Mouse (Mus musculus) hindbrain, embryonic 12.5 days (tissue): Measurements from ENCODE around the gene Gemin2. TPM values are rescaled to one million over a fixed set of nuclear protein-coding genes. Genes with fewer than 3 reads are reported as not detected.
"Not testable (repeated sequence)": the region's sequence is repeated elsewhere in the genome, so short reads cannot be mapped to it uniquely, and the experiment has no call there.

Experiments
- ATAC-seq: fragments of 200-750 bp; cut with Nextera tagmentation; 2 replicates; pipeline ENCODE4 v1.8.0; 2017; ENCODE audit warnings: moderate TSS enrichment; ENCODE audit not compliant: low FRiP score
- H3K27ac ChIP-seq: fragments of 300-500 bp; sonication (generic); 2 replicates; pipeline ENCODE4 v1.5.1; 2016; ENCODE audit warnings: mild to moderate bottlenecking
- H3K27me3 ChIP-seq: fragments of 300-500 bp; sonication (generic); 2 replicates; pipeline ENCODE4 v1.6.1; 2016; ENCODE audit warnings: mild to moderate bottlenecking
- H3K36me3 ChIP-seq: fragments of 300-500 bp; sonication (generic); 2 replicates; pipeline ENCODE4 v1.6.1; 2016; ENCODE audit warnings: mild to moderate bottlenecking
- H3K4me1 ChIP-seq: fragments of 300-500 bp; sonication (generic); 2 replicates; pipeline ENCODE4 v1.6.1; 2016
- H3K4me2 ChIP-seq: fragments of 300-500 bp; sonication (generic); replicated peaks from 2 replicates; pipeline ENCODE4 v1.6.1; 2016; ENCODE audit warnings: mild to moderate bottlenecking
- H3K4me3 ChIP-seq: fragments of 300-500 bp; sonication (generic); 2 replicates; pipeline ENCODE4 v1.5.1; 2016; ENCODE audit warnings: mild to moderate bottlenecking
- H3K9ac ChIP-seq: fragments of 300-500 bp; sonication (generic); 2 replicates; pipeline ENCODE4 v1.6.1; 2016; ENCODE audit warnings: mild to moderate bottlenecking, moderate library complexity
- H3K9me3 ChIP-seq: fragments of 300-500 bp; sonication (generic); replicated peaks from 2 replicates; pipeline ENCODE4 v1.6.1; 2016; ENCODE audit warnings: mild to moderate bottlenecking
- WGBS: fragments of 180-500 bp; shearing (Covaris S2); methylation state at CpG from one replicate; pipeline ENCODE4 v1.1.7; 2016; 5-methylcytosine and 5-hydroxymethylcytosine counted together
- polyA plus RNA-seq: library from polyadenylated mRNA; unstranded; fragments of >200 nt; fragmentation: Nextera tagmentation; extraction: Ambion mirVana; gene quantifications from 2 replicates; pipeline ENCODE4 v1.2.1, GENCODE M21; 2016

The Gemin2 gene
- 21.9 and 22.0 TPM in 2 replicates for polyA plus RNA-seq

DNA sequence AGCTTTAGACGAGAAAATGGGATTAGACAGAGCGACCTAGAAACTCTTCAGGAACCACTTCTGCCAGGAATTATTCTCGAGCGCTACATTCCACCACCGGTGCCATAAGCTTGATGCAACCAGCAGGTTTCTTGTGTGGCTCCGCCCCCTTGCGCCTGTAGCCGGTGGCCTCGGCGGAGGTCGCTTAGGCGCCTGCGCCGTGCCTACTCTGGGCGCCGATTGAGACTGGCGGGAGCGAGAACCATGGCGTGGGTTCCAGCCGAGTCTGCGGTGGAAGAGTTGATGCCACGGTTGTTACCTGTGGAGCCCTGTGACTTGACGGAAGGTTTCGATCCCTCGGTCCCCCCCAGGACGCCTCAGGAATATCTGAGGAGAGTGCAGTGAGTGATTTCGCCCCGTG is at the start of gene Gemin2:
Gemin2 (plus strand) TSS at position 160 of the 400 bp plus-strand sequence.
- under 1% methylated on average over 28 of the region's 28 CpGs for WGBS

GRCm38 (mm10) chr12:58964583-58964982 is 48.6 kb upstream of the Gemin2 start:
- ATAC-seq: no peak
- peaks cover 45% of the 10 kb centered on the region for H3K36me3 ChIP-seq
- WGBS: 74% methylated on average over 4 of the region's 4 CpGs

More for the DNA sequence above, at the start of gene Gemin2:
- Histone ChIP-seq H3K36me3 (peaks cover 3% of the 10 kb centered on the region; the same call in 1 of the 2 replicates), H3K27ac (peak within 1 kb of the TSS; percentile 76), H3K4me3 (peak within 1 kb of the TSS; percentile 85), H3K9ac (peak within 1 kb of the TSS; percentile 64), H3K4me1 (peaks cover 13% of the 10 kb centered on the region), H3K9me3 (no peaks in the 10 kb centered on the region), H3K4me2 (peak within 1 kb of the TSS; percentile 66), H3K27me3 (no peaks in the 10 kb centered on the region)
- peak; percentile 61 for ATAC-seq

GRCm38 (mm10) chr12:58976966-58977365 is 36.2 kb upstream of the Gemin2 start:
- no peak for ATAC-seq

More at GRCm38 (mm10) chr12:58964583-58964982, 48.6 kb upstream of the Gemin2 start:
- H3K4me1 ChIP-seq: no peaks in the 10 kb centered on the region
- H3K4me2 ChIP-seq: no peak overlapping the region
- no peak overlapping the region for H3K4me3 ChIP-seq
- H3K9ac ChIP-seq: no peak overlapping the region
- no peaks in the 10 kb centered on the region for H3K9me3 ChIP-seq
- H3K27me3 ChIP-seq: no peaks in the 10 kb centered on the region
- no peak overlapping the region for H3K27ac ChIP-seq

GRCm38 (mm10) chr12:58981178-58981661 is 32.0 kb upstream of the Gemin2 start:
- peaks cover 64% of the 10 kb centered on the region for H3K36me3 ChIP-seq
- not testable (repeated sequence) for ATAC-seq, H3K9ac ChIP-seq, H3K27ac ChIP-seq, H3K4me3 ChIP-seq, H3K4me1 ChIP-seq, H3K9me3 ChIP-seq, H3K4me2 ChIP-seq, H3K27me3 ChIP-seq
- WGBS: 68% methylated on average over 6 of the region's 6 CpGs

More at GRCm38 (mm10) chr12:58976966-58977365, 36.2 kb upstream of the Gemin2 start:
- Histone ChIP-seq H3K27ac (no peak overlapping the region), H3K4me1 (no peaks in the 10 kb centered on the region), H3K27me3 (no peaks in the 10 kb centered on the region), H3K9ac (no peak overlapping the region), H3K36me3 (peaks cover 50% of the 10 kb centered on the region), H3K4me3 (no peak overlapping the region), H3K4me2 (no peak overlapping the region), H3K9me3 (no peaks in the 10 kb centered on the region)
- WGBS: 85% methylated on average over 2 of the region's 2 CpGs

DNA sequence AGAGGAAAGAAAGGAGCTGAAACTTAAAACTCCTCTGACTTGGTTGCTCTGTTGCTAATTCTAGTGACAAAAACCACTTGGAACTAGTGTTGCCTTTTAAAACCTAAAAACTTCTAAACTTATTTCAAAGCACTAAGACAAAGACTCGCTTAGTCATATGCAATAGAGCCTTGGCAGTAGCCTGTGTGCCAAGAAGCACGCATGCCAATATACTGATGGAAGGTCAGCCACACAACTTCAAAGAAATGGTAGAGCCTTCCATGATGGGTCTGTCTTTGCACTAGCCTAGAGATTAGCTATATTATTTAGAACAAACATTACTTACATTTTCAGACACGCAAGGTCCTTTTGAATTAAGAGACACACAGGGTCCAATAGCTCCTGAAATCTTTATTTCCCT is 27.4 kb upstream of the Gemin2 start:
- Histone ChIP-seq H3K36me3 (peaks cover 68% of the 10 kb centered on the region), H3K9ac (no peak overlapping the region), H3K4me2 (no peak overlapping the region), H3K4me3 (no peak overlapping the region), H3K27me3 (no peaks in the 10 kb centered on the region), H3K4me1 (no peaks in the 10 kb centered on the region), H3K27ac (no peak overlapping the region), H3K9me3 (no peaks in the 10 kb centered on the region)
- no peak for ATAC-seq
- WGBS: 93% methylated on average over 3 of the region's 3 CpGs

GRCm38 (mm10) chr12:59010482-59010881 is 2.7 kb upstream of the Gemin2 start:
- Histone ChIP-seq H3K4me3 (no peak overlapping the region; the same call in 1 of the 2 replicates), H3K27ac (no peak overlapping the region), H3K4me1 (peaks cover 13% of the 10 kb centered on the region), H3K9me3 (no peaks in the 10 kb centered on the region), H3K4me2 (peak overlapping the region; percentile 79), H3K27me3 (no peaks in the 10 kb centered on the region), H3K9ac (no peak overlapping the region), H3K36me3 (peaks cover 15% of the 10 kb centered on the region)
- no peak for ATAC-seq
- WGBS: 77% methylated on average over 2 of the region's 2 CpGs

- WGBS: under 1% methylated on average over 23 of the region's 25 CpGs
- peak overlapping the region; percentile 85 for H3K4me3 ChIP-seq
- peaks cover 6% of the 10 kb centered on the region for H3K36me3 ChIP-seq
- peaks cover 13% of the 10 kb centered on the region for H3K4me1 ChIP-seq
- no peaks in the 10 kb centered on the region for H3K27me3 ChIP-seq
- H3K9me3 ChIP-seq: no peaks in the 10 kb centered on the region
- H3K4me2 ChIP-seq: peak overlapping the region; percentile 79
- H3K27ac ChIP-seq: peak overlapping the region; percentile 90
- no peak for ATAC-seq
- H3K9ac ChIP-seq: peak overlapping the region; percentile 88
Measured at GRCm38 (mm10) chr12:59011275-59011843, 1.8 kb upstream of the Gemin2 start.

- peak within 1 kb of the TSS; percentile 85 for H3K4me3 ChIP-seq
- H3K9me3 ChIP-seq: no peaks in the 10 kb centered on the region
- peak within 1 kb of the TSS; percentile 90 for H3K27ac ChIP-seq
- H3K36me3 ChIP-seq: peaks cover under 1% of the 10 kb centered on the region; the same call in 1 of the 2 replicates
- under 1% methylated on average over 47 of the region's 48 CpGs for WGBS
- peak within 1 kb of the TSS; percentile 79 for H3K4me2 ChIP-seq
- peaks cover 13% of the 10 kb centered on the region for H3K4me1 ChIP-seq
- peak; percentile 98 for ATAC-seq
- no peaks in the 10 kb centered on the region for H3K27me3 ChIP-seq
- H3K9ac ChIP-seq: peak within 1 kb of the TSS; percentile 88
Measured at GRCm38 (mm10) chr12:59011844-59012709, 1.1 kb upstream of the Gemin2 start, which contains the start of gene Sec23a. TSS of gene Sec23a (minus strand) at chr12:59012017.

DNA sequence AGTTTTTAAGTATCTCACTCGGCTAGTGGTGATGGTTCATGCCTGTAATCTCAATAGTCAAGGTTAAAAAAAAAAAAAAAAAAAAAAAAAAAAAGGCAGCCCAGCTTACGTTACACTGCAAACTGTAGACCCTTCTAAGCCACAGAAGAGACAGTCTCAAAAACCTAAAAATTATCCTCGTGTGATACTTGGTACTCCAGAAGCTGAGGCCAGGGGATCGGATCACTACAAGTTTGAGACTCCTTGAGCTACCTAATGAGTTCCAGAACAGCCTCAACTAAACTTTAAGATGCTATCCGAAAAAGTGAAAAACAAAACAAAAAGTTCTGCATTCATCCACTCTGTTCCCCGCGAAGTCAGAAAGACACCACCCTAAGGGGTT is 492 bp upstream of the Gemin2 start:
- Histone ChIP-seq H3K36me3 (no peaks in the 10 kb centered on the region; the same call in 1 of the 2 replicates), H3K4me1 (peaks cover 13% of the 10 kb centered on the region), H3K27me3 (no peaks in the 10 kb centered on the region), H3K9me3 (no peaks in the 10 kb centered on the region), H3K9ac (peak overlapping the region; percentile 64), H3K4me2 (peak overlapping the region; percentile 66), H3K4me3 (peak overlapping the region; percentile 85), H3K27ac (peak overlapping the region; percentile 74)
- ATAC-seq: no peak
- 4% methylated on average over 7 of the region's 7 CpGs for WGBS

GRCm38 (mm10) chr12:59017970-59018369 is 4.8 kb downstream of the Gemin2 start:
- Histone ChIP-seq H3K27ac (no peak overlapping the region), H3K36me3 (peaks cover 33% of the 10 kb centered on the region)
- WGBS: 89% methylated on average over 8 of the region's 8 CpGs

DNA sequence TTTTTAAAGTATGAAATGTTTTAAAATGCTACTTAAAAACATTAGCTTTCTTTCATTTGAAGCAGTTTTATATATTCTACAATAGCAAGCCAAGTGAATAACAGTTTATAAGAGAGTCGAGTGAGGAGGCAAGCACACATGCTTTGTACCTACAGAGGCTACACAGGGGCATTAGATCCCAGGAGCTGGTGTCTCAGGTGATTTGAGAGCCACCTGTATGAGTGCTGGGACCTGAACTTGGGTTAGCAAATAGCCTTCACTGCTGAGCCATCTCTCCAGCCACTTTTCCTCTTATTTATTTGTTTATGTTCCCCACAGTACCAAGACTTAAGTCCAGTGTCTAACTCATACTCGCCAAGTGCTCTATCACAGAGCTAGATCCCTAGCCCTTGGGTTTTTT is 6.7 kb downstream of the Gemin2 start:
- Histone ChIP-seq H3K27ac (no peak overlapping the region), H3K4me3 (no peak overlapping the region), H3K36me3 (peaks cover 40% of the 10 kb centered on the region), H3K4me1 (no peaks in the 10 kb centered on the region), H3K9ac (no peak overlapping the region), H3K27me3 (no peaks in the 10 kb centered on the region), H3K9me3 (no peaks in the 10 kb centered on the region), H3K4me2 (no peak overlapping the region)
- no peak for ATAC-seq
- WGBS: 85% methylated on average over 2 of the region's 2 CpGs

More at GRCm38 (mm10) chr12:59017970-59018369, 4.8 kb downstream of the Gemin2 start:
- H3K9ac ChIP-seq: no peak overlapping the region
- H3K4me2 ChIP-seq: no peak overlapping the region
- H3K9me3 ChIP-seq: no peaks in the 10 kb centered on the region
- no peak overlapping the region for H3K4me3 ChIP-seq
- no peak for ATAC-seq
- no peaks in the 10 kb centered on the region for H3K27me3 ChIP-seq
- H3K4me1 ChIP-seq: no peaks in the 10 kb centered on the region

- Histone ChIP-seq H3K27ac (no peak overlapping the region), H3K4me1 (no peaks in the 10 kb centered on the region), H3K36me3 (peaks cover 49% of the 10 kb centered on the region), H3K4me2 (no peak overlapping the region), H3K4me3 (no peak overlapping the region), H3K9me3 (no peaks in the 10 kb centered on the region), H3K27me3 (no peaks in the 10 kb centered on the region), H3K9ac (no peak overlapping the region)
- 90% methylated on average over 4 of the region's 4 CpGs for WGBS
- no peak for ATAC-seq
Measured at GRCm38 (mm10) chr12:59021306-59021705, 8.1 kb downstream of the Gemin2 start.
